Mouse (Mus musculus) kidney, adult 2 months (tissue): ENCODE measurements around the gene Grin2c. TPM values are rescaled to one million over a fixed set of nuclear protein-coding genes. Genes with fewer than 3 reads are reported as not detected.
A peak's percentile ranks its signal among the peaks of the same experiment; 100 is the strongest.

ENCODE experiments used
- DNase-seq: peaks from one replicate; pipeline ENCODE4 v3.0.0; 2021
- H3K27ac ChIP-seq: fragments of 200-500 bp; 2 replicates; pipeline ENCODE4 v1.5.1; 2012; ENCODE audit warnings: low read depth, low read length, control low read depth, inconsistent platforms; ENCODE audit not compliant: insufficient read depth
- H3K27me3 ChIP-seq: fragments of 200-500 bp; replicated peaks from 2 replicates; pipeline ENCODE4 v1.6.1; 2012; ENCODE audit warnings: mild to moderate bottlenecking, moderate library complexity, low read length, inconsistent platforms; ENCODE audit not compliant: control insufficient read depth, insufficient read depth
- H3K36me3 ChIP-seq: fragments of 200-500 bp; 2 replicates; pipeline ENCODE4 v1.6.1; 2012; ENCODE audit warnings: mild to moderate bottlenecking, moderate library complexity, low read length, inconsistent platforms; ENCODE audit not compliant: control insufficient read depth, insufficient read depth
- H3K4me1 ChIP-seq: fragments of 200-500 bp; 2 replicates; pipeline ENCODE4 v1.6.1; 2011; ENCODE audit warnings: low read length; ENCODE audit not compliant: control insufficient read depth, insufficient read depth
- H3K4me3 ChIP-seq: fragments of 200-500 bp; 2 replicates; pipeline ENCODE4 v1.5.1; 2011; ENCODE audit warnings: mild to moderate bottlenecking, low read depth, low read length, control low read depth; ENCODE audit not compliant: insufficient read depth
- CTCF ChIP-seq: fragments of 200-500 bp; conservative IDR thresholded peaks from 2 replicates; pipeline ENCODE4 v1.5.1; 2011; ENCODE audit warnings: low read depth, mild to moderate bottlenecking, control low read depth, low read length, moderate library complexity, mixed read lengths; ENCODE audit not compliant: insufficient read depth, insufficient read length
- POLR2A ChIP-seq: fragments of 200-500 bp; IDR thresholded peaks from one replicate; pipeline ENCODE4 v1.6.1; 2011; ENCODE audit warnings: low read depth, low read length, control low read depth
- WGBS: fragments of 180-500 bp; shearing (Covaris S2); methylation state at CpG from one replicate; pipeline ENCODE4 v1.1.7; 2018; 5-methylcytosine and 5-hydroxymethylcytosine counted together
- polyA plus RNA-seq: library from polyadenylated mRNA; depleted of rRNA; stranded (reverse); fragments of >200 nt; gene quantifications from 2 replicates; pipeline ENCODE4 v1.2.3, GENCODE M21; 2012

Gene Grin2c
- polyA plus RNA-seq, 1 experiment = 0.34 TPM

GRCm38 (mm10) chr11:115283891-115284620 lies 17.0 kb upstream of the Grin2c start:
- no peak for TF ChIP-seq POLR2A
- no peak for TF ChIP-seq CTCF
- 81% methylated on average over 12 of the region's 12 CpGs for WGBS

DNA sequence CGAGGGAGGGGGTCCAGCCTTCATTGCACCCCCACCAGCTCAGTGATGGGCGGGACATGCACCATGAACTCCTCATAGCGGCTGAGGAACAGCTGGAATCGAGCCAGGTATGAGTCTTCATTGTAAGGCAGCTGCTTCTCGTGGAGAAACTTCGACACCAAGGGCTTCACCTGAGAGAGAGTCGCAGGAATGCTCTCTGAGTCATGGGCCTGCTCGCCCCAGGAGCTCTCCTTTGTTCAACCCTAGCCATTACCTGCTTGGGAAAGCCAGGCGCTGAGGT lies 16.4 kb upstream of the Grin2c start:
- TF ChIP-seq POLR2A = no peak
- no peak for TF ChIP-seq CTCF
- Histone ChIP-seq H3K27me3 (no peaks in the 10 kb centered on the region), H3K4me3 (no peak overlapping the region), H3K4me1 (no peaks in the 10 kb centered on the region), H3K36me3 (no peaks in the 10 kb centered on the region), H3K27ac (no peak overlapping the region)
- DNase-seq = no peak
- WGBS = 74% methylated on average over 9 of the region's 9 CpGs

More at GRCm38 (mm10) chr11:115283891-115284620, 17.0 kb upstream of the Grin2c start:
- no peak overlapping the region for H3K27ac ChIP-seq
- DNase-seq = no peak
- H3K27me3 ChIP-seq = no peaks in the 10 kb centered on the region
- H3K36me3 ChIP-seq = no peaks in the 10 kb centered on the region
- H3K4me1 ChIP-seq = no peaks in the 10 kb centered on the region
- no peak overlapping the region for H3K4me3 ChIP-seq

DNA sequence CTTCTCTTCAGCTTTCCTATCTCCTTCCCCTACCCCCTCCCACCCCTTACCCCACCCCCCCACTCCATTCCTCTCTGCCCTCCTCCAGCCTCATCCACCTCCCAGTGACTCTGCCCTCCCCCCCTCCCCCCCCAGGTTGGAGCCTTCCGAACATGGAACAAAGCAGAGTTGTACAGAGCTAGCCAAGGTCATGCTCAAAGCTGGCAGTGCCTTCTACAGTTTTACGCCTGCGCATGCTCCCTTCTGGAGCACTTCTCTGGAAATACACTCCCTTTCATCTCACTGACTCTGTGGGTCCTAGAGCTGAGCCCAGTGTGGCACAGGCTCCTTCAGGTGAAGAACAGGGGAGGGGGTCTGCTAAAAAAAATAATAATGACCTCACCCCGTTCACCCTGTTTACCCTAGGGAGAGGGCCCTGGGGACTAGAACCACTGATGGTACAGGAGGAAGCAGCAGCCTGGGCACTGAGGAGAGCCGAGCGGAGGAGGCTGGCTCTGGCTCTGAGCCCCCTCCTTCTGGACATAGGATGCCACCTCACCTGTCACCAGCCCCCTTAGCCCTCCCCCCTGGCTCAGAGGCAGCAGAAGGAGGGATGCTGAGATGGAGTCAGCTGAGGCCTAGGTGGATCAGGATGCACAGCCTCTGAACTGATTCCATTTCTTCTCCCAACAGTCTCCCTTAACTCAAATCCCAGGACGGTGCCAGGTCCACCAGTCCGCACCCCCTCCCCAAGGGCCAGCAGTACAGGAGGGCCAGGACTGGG lies 15.9 kb upstream of the Grin2c start:
- no peak for TF ChIP-seq CTCF
- TF ChIP-seq POLR2A = no peak
- no peaks in the 10 kb centered on the region for H3K4me1 ChIP-seq
- no peaks in the 10 kb centered on the region for H3K36me3 ChIP-seq
- no peaks in the 10 kb centered on the region for H3K27me3 ChIP-seq
- peak overlapping the region; percentile 41; the same call in 1 of the 2 replicates for H3K27ac ChIP-seq
- 77% methylated on average over 8 of the region's 8 CpGs for WGBS
- H3K4me3 ChIP-seq = no peak overlapping the region
- DNase-seq = peak; percentile 33

GRCm38 (mm10) chr11:115282295-115282694 lies 15.3 kb upstream of the Grin2c start:
- Histone ChIP-seq H3K4me3 (no peak overlapping the region), H3K36me3 (no peaks in the 10 kb centered on the region), H3K4me1 (peaks cover 3% of the 10 kb centered on the region; the same call in 1 of the 2 replicates), H3K27ac (peak overlapping the region; percentile 51; the same call in 1 of the 2 replicates), H3K27me3 (no peaks in the 10 kb centered on the region)
- no peak for DNase-seq
- 67% methylated on average over 8 of the region's 8 CpGs for WGBS
- no peak for TF ChIP-seq CTCF
- no peak for TF ChIP-seq POLR2A

GRCm38 (mm10) chr11:115279726-115280125 lies 12.7 kb upstream of the Grin2c start:
- no peak overlapping the region for H3K27ac ChIP-seq
- no peak for DNase-seq
- TF ChIP-seq POLR2A (no peak), CTCF (no peak)
- H3K4me3 ChIP-seq = no peak overlapping the region
- WGBS = 87% methylated on average over 1 of the region's 1 CpGs
- H3K4me1 ChIP-seq = peaks cover 3% of the 10 kb centered on the region; the same call in 1 of the 2 replicates
- no peaks in the 10 kb centered on the region for H3K36me3 ChIP-seq
- no peaks in the 10 kb centered on the region for H3K27me3 ChIP-seq

- peaks cover 3% of the 10 kb centered on the region; the same call in 1 of the 2 replicates for H3K4me1 ChIP-seq
- no peak overlapping the region for H3K4me3 ChIP-seq
- no peaks in the 10 kb centered on the region for H3K27me3 ChIP-seq
- DNase-seq = no peak
- TF ChIP-seq POLR2A = no peak
- TF ChIP-seq CTCF = no peak
- 74% methylated on average over 6 of the region's 6 CpGs for WGBS
- no peaks in the 10 kb centered on the region for H3K36me3 ChIP-seq
- no peak overlapping the region for H3K27ac ChIP-seq
Measured at GRCm38 (mm10) chr11:115278176-115278575, 11.1 kb upstream of the Grin2c start.

DNA sequence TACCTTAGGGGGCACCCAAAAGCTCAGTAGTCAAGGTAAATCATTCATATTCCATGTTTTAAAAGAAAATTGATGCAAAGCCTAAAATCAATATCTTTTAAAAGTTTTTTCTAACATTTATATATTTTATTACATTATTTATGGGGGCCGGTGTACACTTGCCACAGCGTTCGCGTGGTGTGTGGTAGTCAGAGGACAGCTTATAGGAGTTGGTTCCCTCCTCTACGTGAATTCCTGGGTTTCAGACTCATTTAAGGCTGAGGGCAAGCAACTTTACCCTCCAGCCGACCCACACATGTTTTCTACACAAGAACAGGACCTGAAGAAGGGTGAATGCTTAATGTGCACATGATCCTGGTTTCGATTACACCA lies 10.5 kb upstream of the Grin2c start:
- TF ChIP-seq CTCF = no peak
- TF ChIP-seq POLR2A = no peak
- no peaks in the 10 kb centered on the region for H3K36me3 ChIP-seq

More for the DNA sequence above, 10.5 kb upstream of the Grin2c start:
- peak overlapping the region; percentile 88 for H3K27ac ChIP-seq
- no peak for DNase-seq
- peak overlapping the region; percentile 62 for H3K4me3 ChIP-seq
- 13% methylated on average over 7 of the region's 7 CpGs for WGBS
- no peaks in the 10 kb centered on the region for H3K27me3 ChIP-seq
- H3K4me1 ChIP-seq = peaks cover 3% of the 10 kb centered on the region; the same call in 1 of the 2 replicates
